Mouse (Mus musculus) liver, postnatal 0 days (tissue): ENCODE measurements around the gene Ssu2.

Experiments used
- CTCF ChIP-seq: sonication (generic); IDR thresholded peaks from 2 replicates; pipeline ENCODE4 v1.5.1; 2016; ENCODE audit warnings: antibody characterized with exemption, low read depth
- EP300 ChIP-seq: IDR thresholded peaks from 2 replicates; pipeline ENCODE4 v1.6.1; 2016; ENCODE audit warnings: antibody characterized with exemption, low read depth, mild to moderate bottlenecking

DNA sequence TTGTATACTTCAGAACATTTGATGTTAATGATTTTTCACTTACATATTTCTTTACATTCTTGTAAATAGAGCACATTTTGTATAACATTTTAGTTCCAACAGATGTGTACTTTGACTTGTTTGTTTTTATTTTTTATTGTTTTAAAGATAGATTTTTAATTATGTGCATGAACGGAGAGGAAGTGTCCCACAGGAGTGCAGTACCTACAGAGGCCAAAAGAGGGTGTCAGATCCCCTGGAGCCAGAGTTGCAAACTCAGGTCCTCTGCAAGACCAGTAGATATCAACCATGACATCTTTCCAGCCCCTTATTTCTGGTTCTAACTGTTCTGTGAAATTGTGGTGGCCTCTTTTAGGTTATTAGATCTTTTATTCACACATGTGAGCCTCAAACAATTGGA, 33.1 kb upstream of the Ssu2 start:
- TF ChIP-seq CTCF, result no peak
- no peak for TF ChIP-seq EP300
